Mouse (Mus musculus) megakaryocyte-erythroid progenitor cell, adult 5-6 weeks (primary cell): Measurements from ENCODE around the gene Zfand3. TPM values are rescaled to one million over a fixed set of nuclear protein-coding genes. Genes with fewer than 3 reads are reported as not detected.

Experiments
- ATAC-seq: replicated peaks from 2 replicates; pipeline ENCODE4 v1.8.0; 2016; ENCODE audit warnings: mild to moderate bottlenecking, inconsistent platforms; ENCODE audit not compliant: severe bottlenecking, poor library complexity, low FRiP score, low TSS enrichment
- total RNA-seq, 2 experiments: library from RNA; stranded (forward) in 1 of 2; stranded (reverse) in 1 of 2; fragments of 200-1000, 215-1000 nt in 1 of 2; fragments of >200 nt in 1 of 2; fragmentation: Nextera tagmentation in 1 of 2; gene quantifications; 2 replicates each; pipeline ENCODE4 v1.2.3; 2014 to 2017

Zfand3 gene
- total RNA-seq, 2 experiments from 2014 or later: 4.9 to 9.5 TPM

DNA sequence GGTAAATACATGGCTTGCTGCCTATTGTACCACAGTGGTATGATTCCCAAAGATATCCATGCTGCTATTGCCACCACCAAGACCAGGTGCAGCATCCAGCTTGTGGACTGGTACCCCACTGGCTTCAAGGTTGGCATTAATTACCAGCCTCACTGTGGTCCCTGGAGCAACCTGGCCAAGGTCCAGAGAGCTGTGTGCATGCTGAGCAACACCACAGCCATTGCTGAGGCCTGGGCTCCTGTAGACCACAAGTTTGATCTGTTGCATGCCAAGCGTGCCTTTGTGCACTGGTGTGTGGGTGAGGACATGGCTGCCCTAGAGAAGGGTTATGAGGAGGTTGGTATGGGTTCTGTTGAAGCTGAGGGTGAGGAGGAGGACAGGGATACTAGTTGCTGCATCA lies 173.9 kb downstream of the Zfand3 start:
- no peak for ATAC-seq

GRCm38 (mm10) chr17:30180197-30180596 lies 175.7 kb downstream of the Zfand3 start:
- no peak for ATAC-seq

DNA sequence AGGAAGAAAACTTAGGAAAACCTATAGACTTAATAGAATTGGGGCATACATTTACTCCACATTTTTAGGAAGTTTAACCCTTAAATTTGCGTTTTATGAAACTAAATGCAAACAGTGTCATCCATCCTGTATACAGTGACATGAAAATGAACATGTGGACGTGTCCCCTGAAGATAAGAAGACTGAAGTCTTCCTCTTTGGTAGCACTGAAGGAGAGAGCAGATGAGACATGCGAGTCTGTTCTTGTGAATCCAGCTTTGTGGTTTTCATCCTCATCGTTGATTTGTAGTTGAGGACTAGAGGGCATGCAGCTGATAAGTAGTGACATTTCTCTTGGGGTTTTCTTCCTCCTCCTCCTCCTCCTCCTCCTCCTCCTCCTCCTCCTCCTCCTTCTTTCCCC lies 177.0 kb downstream of the Zfand3 start:
- no peak for ATAC-seq

- no peak for ATAC-seq
Observed at GRCm38 (mm10) chr17:30182063-30182462, 177.5 kb downstream of the Zfand3 start.

DNA sequence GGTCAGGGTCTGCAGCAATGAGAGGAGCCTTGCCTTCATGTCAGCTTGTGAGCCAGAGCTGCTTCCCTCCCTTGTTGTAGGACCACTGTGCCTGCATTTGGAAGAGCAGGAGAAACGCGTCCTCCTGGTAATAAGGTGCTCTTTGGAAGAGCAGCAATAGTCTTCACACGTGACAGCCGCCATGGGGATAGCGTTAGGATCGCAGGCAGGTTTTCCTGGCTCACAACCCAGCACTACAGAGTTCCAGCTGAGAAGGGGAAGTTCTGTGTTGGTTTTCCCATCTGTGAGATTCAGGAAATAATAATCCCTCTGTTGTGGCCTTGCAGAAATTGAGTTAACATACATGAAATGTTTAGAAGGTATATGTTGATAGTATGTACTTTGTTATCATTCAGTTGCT lies 179.0 kb downstream of the Zfand3 start:
- ATAC-seq: no peak

DNA sequence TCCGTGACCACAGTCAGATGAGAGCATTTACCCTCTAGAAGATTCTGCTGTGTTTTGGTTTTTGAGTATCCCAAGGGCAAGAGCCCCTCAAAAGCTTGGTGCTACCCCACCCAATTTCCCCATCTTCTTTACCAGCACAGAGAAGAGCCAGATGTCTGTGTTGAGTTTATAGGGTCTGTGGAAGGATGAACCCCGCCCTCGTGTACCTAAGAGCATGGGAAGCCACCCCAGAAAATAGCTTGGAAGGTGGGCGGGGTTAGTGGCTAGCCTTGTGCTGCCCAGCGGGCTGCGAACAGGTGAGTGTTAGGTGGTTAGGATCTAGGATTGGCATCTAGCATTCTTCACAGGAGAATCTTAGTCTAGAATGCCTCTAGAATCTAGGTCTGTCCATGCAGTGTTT lies 182.6 kb downstream of the Zfand3 start:
- ATAC-seq: no peak

GRCm38 (mm10) chr17:30187581-30187980 lies 183.0 kb downstream of the Zfand3 start:
- no peak for ATAC-seq

GRCm38 (mm10) chr17:30188031-30188981 lies 183.8 kb downstream of the Zfand3 start:
- ATAC-seq: no peak

DNA sequence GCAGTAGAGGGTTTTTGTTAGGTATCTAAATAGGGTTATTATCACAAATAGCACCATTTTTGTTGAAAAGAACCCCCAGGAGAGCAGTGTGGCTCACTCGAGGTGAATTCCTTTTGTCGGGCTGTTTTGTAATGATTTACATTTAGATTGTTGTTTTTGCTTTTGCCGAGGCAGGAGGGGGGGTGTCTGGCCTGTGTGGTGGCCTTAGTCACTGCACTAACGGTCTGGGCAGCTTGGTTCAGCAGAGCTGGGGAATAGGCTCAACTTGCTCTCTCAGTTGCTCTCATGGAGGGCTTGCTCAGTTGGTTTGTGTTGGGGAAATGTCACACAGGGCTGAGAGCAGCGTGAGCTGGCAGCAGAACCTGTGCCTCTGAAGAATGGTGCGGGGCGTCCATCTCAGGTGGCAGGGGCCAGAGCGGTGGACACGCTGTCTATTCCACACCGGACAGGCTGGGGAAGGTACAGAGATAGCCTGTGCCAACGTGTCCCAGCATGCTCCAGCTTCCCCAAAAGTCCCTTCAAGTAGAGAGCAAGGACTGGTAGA lies 186.6 kb downstream of the Zfand3 start:
- no peak for ATAC-seq

GRCm38 (mm10) chr17:30192416-30193005 lies 188.0 kb downstream of the Zfand3 start:
- ATAC-seq: no peak

DNA sequence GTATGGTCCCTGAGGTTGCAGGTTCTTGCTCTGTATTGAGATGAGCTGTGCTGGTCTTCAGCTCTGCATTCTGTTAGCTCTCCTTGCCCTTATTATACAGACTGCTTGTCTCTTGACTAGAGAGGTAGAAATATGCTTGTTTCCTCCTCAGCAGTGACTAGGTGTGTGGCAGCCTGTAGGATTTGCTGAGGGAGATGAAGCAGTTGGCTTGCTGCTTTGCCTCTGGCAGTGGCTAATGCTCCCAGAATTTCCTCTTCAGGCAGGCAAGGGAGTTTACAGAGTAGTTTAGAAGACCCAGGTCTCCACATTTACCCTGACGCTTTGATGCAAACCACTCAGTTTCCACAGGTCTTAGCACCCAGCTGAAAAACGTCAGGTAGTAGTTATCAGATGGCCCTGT lies 189.1 kb downstream of the Zfand3 start:
- no peak for ATAC-seq

DNA sequence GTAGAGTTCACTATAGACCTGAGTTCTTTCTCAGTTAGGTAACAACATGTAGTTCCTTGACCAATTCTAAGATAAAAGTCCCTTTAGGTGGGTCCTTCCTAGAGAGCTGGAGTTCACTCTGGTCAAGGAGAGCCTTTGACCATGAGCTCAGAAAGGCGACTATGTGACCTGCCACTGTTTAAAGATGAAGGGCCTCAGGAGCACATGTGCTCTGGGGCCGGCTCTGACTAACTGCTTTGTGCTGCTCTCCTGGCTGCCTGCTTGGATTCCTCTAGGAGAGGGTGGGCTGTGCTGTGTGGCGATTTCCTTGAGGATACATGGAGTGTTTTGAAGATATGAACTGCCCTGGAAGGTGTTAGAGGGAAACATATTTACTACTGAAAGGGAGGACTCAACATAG lies 189.6 kb downstream of the Zfand3 start:
- no peak for ATAC-seq

- ATAC-seq: no peak
Observed at GRCm38 (mm10) chr17:30194629-30195445, 190.3 kb downstream of the Zfand3 start.

DNA sequence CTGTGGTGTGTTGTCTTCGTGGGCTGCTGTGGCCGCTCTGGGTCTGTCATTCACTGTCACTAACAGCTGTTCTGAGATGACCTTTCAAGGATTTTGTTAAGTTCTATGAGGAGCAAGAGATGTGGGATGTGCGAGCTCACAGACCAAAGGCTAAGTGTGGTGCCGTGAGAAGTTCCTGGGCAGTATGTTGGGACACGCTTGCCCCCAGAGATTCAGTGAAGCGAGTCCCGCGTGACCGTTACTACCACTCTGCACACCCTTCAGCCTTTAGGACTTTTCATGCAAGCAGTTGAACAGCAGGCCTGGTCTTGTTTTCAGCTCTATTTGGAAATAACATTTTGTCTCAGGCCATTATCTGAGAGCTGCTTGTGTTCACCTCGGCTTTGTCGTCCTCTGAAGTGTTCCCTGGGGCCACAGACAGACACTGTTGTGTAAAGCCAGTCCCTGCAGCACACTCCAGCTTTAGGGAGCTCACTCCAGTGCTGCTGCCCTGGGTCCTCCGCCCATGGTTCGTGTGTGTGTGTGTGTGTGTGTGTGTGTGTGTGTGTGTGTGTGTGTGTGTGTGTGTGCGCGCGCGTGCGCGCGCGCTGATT lies 191.2 kb downstream of the Zfand3 start:
- no peak for ATAC-seq

- no peak for ATAC-seq
Observed at GRCm38 (mm10) chr17:30196401-30197279, 192.1 kb downstream of the Zfand3 start.

DNA sequence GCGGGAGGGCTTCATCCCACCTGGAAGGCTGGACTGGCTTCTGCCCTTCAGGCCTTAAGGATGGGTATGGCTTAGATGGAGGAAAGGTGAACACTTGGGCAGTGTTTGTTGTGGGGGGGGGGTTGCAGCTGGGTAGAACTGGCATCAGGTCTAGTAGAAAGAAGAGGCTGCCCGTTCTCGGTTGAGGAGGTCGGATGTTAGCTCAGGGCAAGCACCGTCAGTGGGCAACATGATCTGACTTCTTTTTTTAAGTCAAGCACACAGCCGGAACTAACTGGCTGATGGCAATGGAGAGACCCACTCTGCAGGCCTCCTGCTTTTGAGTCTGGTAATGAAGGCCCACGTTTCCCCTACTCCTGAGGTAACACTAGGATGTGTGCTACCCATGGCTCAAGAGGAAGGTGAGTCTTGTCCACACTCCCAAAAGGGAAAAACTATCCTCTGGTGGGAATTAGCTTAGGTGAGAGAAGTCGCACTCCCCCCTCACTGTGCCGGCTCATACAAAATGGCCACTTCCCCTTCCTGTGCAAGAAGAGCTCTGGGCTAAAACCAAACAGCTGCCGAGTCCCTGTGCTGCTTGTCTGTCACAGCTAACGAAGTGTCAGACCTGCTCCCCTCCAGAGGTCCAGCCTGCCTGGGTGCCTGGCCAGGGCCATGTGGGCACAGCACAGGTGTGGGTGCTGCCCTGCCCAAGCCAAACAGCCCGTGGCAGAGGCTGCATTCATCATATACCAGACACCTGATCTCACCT lies 192.9 kb downstream of the Zfand3 start:
- no peak for ATAC-seq

DNA sequence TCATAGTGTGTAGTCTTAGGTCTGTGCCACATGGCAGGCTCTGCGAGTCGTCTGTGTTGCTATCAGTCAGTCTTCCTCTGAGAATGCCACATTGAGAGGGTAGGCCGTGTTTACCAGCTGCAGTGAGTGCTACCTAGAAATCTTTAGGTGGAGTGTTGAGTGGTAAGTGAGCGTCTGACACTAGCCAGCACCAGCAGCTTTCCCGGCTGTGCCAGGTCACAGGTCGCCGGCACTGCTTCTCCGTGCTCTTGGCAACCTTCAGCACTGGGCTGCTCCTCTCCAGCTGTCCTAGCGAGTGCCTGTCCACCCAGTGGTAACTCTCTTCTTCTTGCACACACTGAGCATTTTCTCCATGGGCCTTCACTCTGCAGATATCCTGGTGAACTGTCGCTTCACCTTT lies 193.9 kb downstream of the Zfand3 start:
- no peak for ATAC-seq
